Mouse (Mus musculus): Measurements from ENCODE around the gene Dda1. TPM values are rescaled to one million over a fixed set of nuclear protein-coding genes. Genes with fewer than 3 reads are reported as not detected.

Gene Dda1
- polyA plus RNA-seq, 2 experiments = 24.8 to 34.4 TPM

DNA sequence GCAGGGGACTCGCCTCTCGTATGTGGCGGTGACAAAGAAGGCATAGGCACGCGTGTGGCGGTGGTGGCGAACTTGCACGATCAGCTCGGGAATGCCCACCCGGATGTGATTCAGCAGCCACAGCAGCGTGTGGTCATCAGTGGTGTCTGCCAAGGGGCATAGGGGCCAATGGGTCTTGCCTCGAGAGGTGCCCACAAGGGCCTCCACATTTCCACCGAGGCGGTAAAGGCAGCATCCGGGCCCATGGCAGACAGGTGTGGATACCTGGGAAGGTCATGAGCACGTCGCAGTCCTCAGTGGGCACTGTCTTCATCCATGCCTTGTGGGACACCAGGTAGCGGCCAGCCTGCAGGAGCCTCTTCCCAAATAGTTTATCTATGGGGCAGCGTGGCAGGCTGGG lies 15.7 kb downstream of the Dda1 start:
- Histone ChIP-seq H3K9ac (replicated peaks) (no peak overlapping the region), H3K9me3 (ENCODE audit: control insufficient read depth, low read length) (no peaks in the 10 kb centered on the region), H3K36me3 (replicated peaks; ENCODE audit: control insufficient read depth, insufficient read depth, low read depth) (no peaks in the 10 kb centered on the region), H3K4me1 (replicated peaks; ENCODE audit: control insufficient read depth in 2 of 2, insufficient read depth in 2 of 2, low read length in 1 of 2) (peaks cover 4 to 9% of the 10 kb centered on the region in 2 experiments; a peak in 3 of 4 replicates), H3K27ac (no peak overlapping the region), H3K27me3 (ENCODE audit: control insufficient read depth, insufficient read depth, low read length) (no peaks in the 10 kb centered on the region), H3K4me3 (ENCODE audit: insufficient read depth in 1 of 2, low read depth in 2 of 2, low read length in 2 of 2) (no peak overlapping the region), H3K4me2 (ENCODE audit: low read depth) (no peak overlapping the region)
- DNase-seq (ENCODE audit: low read depth in 3 of 3, low spot score in 3 of 3) (no peak), ATAC-seq (ENCODE audit: insufficient read depth) (no peak)
- 86% methylated on average over 19 of the region's 19 CpGs for WGBS (ENCODE audit: insufficient replicate concordance)
- TF ChIP-seq CTCF (IDR thresholded peaks at IDR 0.05; ENCODE audit: low read depth) = no peak
- TF ChIP-seq EP300 (IDR thresholded peaks at IDR 0.05; ENCODE audit: low read depth) = no peak

GRCm38 (mm10) chr8:71485142-71486135 lies 16.4 kb downstream of the Dda1 start, which contains the start of gene Ano8:
Gene Ano8 (minus strand): TSS chr8:71485963.
- TF ChIP-seq CTCF (IDR thresholded peaks at IDR 0.05; ENCODE audit: low read depth) = no peak
- TF ChIP-seq EP300 (IDR thresholded peaks at IDR 0.05; ENCODE audit: low read depth) = no peak
- no peak for DNase-seq (ENCODE audit: low read depth in 3 of 3, low spot score in 3 of 3)
- H3K36me3 ChIP-seq (replicated peaks; ENCODE audit: control insufficient read depth, insufficient read depth, low read depth) = no peaks in the 10 kb centered on the region
- H3K4me2 ChIP-seq (ENCODE audit: low read depth) = peak within 1 kb of the TSS; percentile 67
- H3K27ac ChIP-seq = no peak within 1 kb of the TSS
- no peaks in the 10 kb centered on the region for H3K27me3 ChIP-seq (ENCODE audit: control insufficient read depth, insufficient read depth, low read length)
- WGBS (ENCODE audit: insufficient replicate concordance) = 4% methylated on average over 58 of the region's 58 CpGs
- peak; percentile 6; the same call in 1 of the 2 replicates for ATAC-seq (ENCODE audit: insufficient read depth)
- peaks cover 4 to 7% of the 10 kb centered on the region in 2 experiments; a peak in 3 of 4 replicates for H3K4me1 ChIP-seq (replicated peaks; ENCODE audit: control insufficient read depth in 2 of 2, insufficient read depth in 2 of 2, low read length in 1 of 2)
- no peaks in the 10 kb centered on the region for H3K9me3 ChIP-seq (ENCODE audit: control insufficient read depth, low read length)
- no peak within 1 kb of the TSS for H3K9ac ChIP-seq (replicated peaks)
- peak within 1 kb of the TSS; percentile 50 to 54 for H3K4me3 ChIP-seq (ENCODE audit: insufficient read depth in 1 of 2, low read depth in 2 of 2, low read length in 2 of 2)

GRCm38 (mm10) chr8:71486136-71486529 lies 17.1 kb downstream of the Dda1 start:
- peak overlapping the region; percentile 67 for H3K4me2 ChIP-seq (ENCODE audit: low read depth)
- WGBS (ENCODE audit: insufficient replicate concordance) = 23% methylated on average over 7 of the region's 7 CpGs
- H3K9me3 ChIP-seq (ENCODE audit: control insufficient read depth, low read length) = no peaks in the 10 kb centered on the region
- TF ChIP-seq EP300 (IDR thresholded peaks at IDR 0.05; ENCODE audit: low read depth) (no peak), CTCF (IDR thresholded peaks at IDR 0.05; ENCODE audit: low read depth) (no peak)
- no peaks in the 10 kb centered on the region for H3K36me3 ChIP-seq (replicated peaks; ENCODE audit: control insufficient read depth, insufficient read depth, low read depth)
- no peak overlapping the region for H3K9ac ChIP-seq (replicated peaks)
- DNase-seq (ENCODE audit: low read depth in 3 of 3, low spot score in 3 of 3) (no peak), ATAC-seq (ENCODE audit: insufficient read depth) (no peak)
- no peaks in the 10 kb centered on the region for H3K27me3 ChIP-seq (ENCODE audit: control insufficient read depth, insufficient read depth, low read length)
- no peak overlapping the region for H3K4me3 ChIP-seq (ENCODE audit: insufficient read depth in 1 of 2, low read depth in 2 of 2, low read length in 2 of 2)
- no peak overlapping the region for H3K27ac ChIP-seq
- H3K4me1 ChIP-seq (replicated peaks; ENCODE audit: control insufficient read depth in 2 of 2, insufficient read depth in 2 of 2, low read length in 1 of 2) = peaks cover 4 to 7% of the 10 kb centered on the region in 2 experiments; a peak in 3 of 4 replicates

DNA sequence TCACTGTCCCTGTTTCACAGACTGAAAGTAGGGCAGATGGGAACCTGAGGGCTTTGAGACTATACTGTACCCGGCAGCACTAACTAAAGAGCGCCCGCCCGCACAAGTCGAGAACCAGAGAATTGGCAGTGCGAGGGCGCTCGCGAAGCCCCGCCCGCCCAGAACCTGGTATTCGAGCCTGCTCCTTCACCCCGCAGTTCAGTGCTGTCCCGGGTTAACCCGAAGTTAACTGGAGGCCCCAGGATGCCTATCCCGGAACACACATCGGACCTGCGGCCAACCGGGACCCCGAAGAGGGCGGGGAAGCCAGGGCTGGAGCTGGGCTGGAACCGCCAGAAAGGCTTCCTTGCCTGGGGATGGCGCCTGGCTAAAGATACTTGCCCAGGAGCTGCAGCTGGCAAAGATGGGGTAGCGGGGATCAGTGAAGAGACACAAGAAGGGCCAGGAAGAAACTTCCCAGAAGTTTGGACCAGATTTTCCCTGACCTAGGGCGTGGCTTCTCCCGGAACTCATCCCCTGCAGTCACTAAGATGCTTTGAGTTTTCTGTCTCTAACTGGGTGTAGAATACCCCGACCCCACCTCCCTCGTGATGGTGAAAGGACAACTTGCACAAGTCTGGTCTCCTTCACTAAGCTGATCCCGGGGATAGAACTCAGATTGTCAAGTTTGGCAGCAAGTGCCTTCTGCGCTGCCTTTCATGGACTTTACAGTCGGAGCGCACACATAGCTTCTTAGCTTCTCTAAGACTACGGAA lies 18.9 kb downstream of the Dda1 start, which contains the start of gene Gtpbp3:
Gtpbp3 (plus strand) TSS at position 413 of the 755 bp plus-strand sequence.
- peak within 1 kb of the TSS; percentile 41 for H3K27ac ChIP-seq
- H3K4me2 ChIP-seq (ENCODE audit: low read depth) = peak within 1 kb of the TSS; percentile 95
- ATAC-seq (ENCODE audit: insufficient read depth) (peak; percentile 21), DNase-seq (ENCODE audit: low read depth in 3 of 3, low spot score in 3 of 3) (no peak)
- no peaks in the 10 kb centered on the region for H3K9me3 ChIP-seq (ENCODE audit: control insufficient read depth, low read length)
- H3K27me3 ChIP-seq (ENCODE audit: control insufficient read depth, insufficient read depth, low read length) = no peaks in the 10 kb centered on the region
- H3K9ac ChIP-seq (replicated peaks) = peak within 1 kb of the TSS; percentile 75
- under 1% methylated on average over 33 of the region's 33 CpGs for WGBS (ENCODE audit: insufficient replicate concordance)
- H3K4me3 ChIP-seq (ENCODE audit: insufficient read depth in 1 of 2, low read depth in 2 of 2, low read length in 2 of 2) = peak within 1 kb of the TSS; percentile 79 to 84
- no peak for TF ChIP-seq EP300 (IDR thresholded peaks at IDR 0.05; ENCODE audit: low read depth)
- TF ChIP-seq CTCF (IDR thresholded peaks at IDR 0.05; ENCODE audit: low read depth) = no peak
- peaks cover 4 to 7% of the 10 kb centered on the region in 2 experiments; a peak in 3 of 4 replicates for H3K4me1 ChIP-seq (replicated peaks; ENCODE audit: control insufficient read depth in 2 of 2, insufficient read depth in 2 of 2, low read length in 1 of 2)
- H3K36me3 ChIP-seq (replicated peaks; ENCODE audit: control insufficient read depth, insufficient read depth, low read depth) = no peaks in the 10 kb centered on the region

All from liver, embryonic 14.5 days (tissue).